Mouse (Mus musculus) G1E (cell line): ENCODE results near the gene Proz. TPM values are rescaled to one million over a fixed set of nuclear protein-coding genes. Genes with fewer than 3 reads are reported as not detected.

ENCODE experiments used
- ATAC-seq: 2 replicates; pipeline ENCODE4 v1.8.0; 2016; ENCODE audit warnings: mild to moderate bottlenecking; ENCODE audit not compliant: insufficient number of reproducible peaks, poor library complexity, low FRiP score, severe bottlenecking; ENCODE audit errors: extremely low read depth
- DNase-seq: peaks from one replicate; pipeline ENCODE4 v3.0.0; 2012; ENCODE audit warnings: low spot score
- H3K27me3 ChIP-seq: 2 replicates; pipeline ENCODE4 v1.6.1; 2012; ENCODE audit warnings: mild to moderate bottlenecking, low read length, inconsistent platforms; ENCODE audit not compliant: insufficient read depth
- H3K36me3 ChIP-seq: replicated peaks from 2 replicates; pipeline ENCODE3; 2012; ENCODE audit warnings: mild to moderate bottlenecking, inconsistent platforms
- H3K4me1 ChIP-seq: 2 replicates; pipeline ENCODE4 v1.6.1; 2012; ENCODE audit warnings: low read depth, low read length, inconsistent platforms, mixed read lengths; ENCODE audit not compliant: insufficient read depth
- H3K4me3 ChIP-seq: 2 replicates; pipeline ENCODE4 v1.5.1; 2012; ENCODE audit warnings: low read depth, mild to moderate bottlenecking, inconsistent platforms, low read length, moderate library complexity, mixed read lengths
- H3K9me3 ChIP-seq: replicated peaks from 2 replicates; pipeline ENCODE4 v1.6.1; 2012; ENCODE audit warnings: inconsistent platforms
- CTCF ChIP-seq: IDR thresholded peaks from 2 replicates; pipeline ENCODE4 v1.5.1; 2012; ENCODE audit warnings: low read depth, low read length, inconsistent platforms, mixed read lengths
- GATA1 ChIP-seq: IDR thresholded peaks from 2 replicates; pipeline ENCODE4 v1.6.1; 2012; ENCODE audit warnings: borderline replicate concordance, low read length, inconsistent platforms, mixed read lengths
- GATA2 ChIP-seq: IDR thresholded peaks from 2 replicates; pipeline ENCODE4 v1.6.1; 2012; ENCODE audit warnings: low read depth, low read length, inconsistent platforms, borderline replicate concordance
- POLR2AphosphoS5 ChIP-seq: IDR thresholded peaks from 2 replicates; pipeline ENCODE4 v1.6.1; 2012; ENCODE audit warnings: low read depth, low read length, inconsistent platforms; ENCODE audit not compliant: insufficient replicate concordance
- TAL1 ChIP-seq: conservative IDR thresholded peaks from 2 replicates; pipeline ENCODE4 v1.6.1; 2012; ENCODE audit warnings: low read depth, low read length, inconsistent platforms, mixed read lengths
- polyA plus RNA-seq: library from polyadenylated mRNA; stranded (reverse); fragments of >175 nt; gene quantifications from 2 replicates; pipeline ENCODE4 v1.2.3, GENCODE M21; 2012
- total RNA-seq, 2 experiments: library from RNA; stranded (forward) in 1 of 2; stranded (reverse) in 1 of 2; fragments of 200-1000 nt in 1 of 2; fragments of >200 nt in 1 of 2; fragmentation: Nextera tagmentation in 1 of 2; gene quantifications; 2 replicates each; pipeline ENCODE4 v1.2.3; 2014 to 2017

Gene Proz
- total RNA-seq (2014; fragmentation: Nextera tagmentation), result not detected in 2 replicates
- 0.05 and 0.12 TPM in 2 replicates for total RNA-seq (2017)
- not detected in 2 replicates for polyA plus RNA-seq

- Histone ChIP-seq H3K27me3 (peaks cover 50% of the 10 kb centered on the region), H3K4me3 (no peak within 1 kb of the TSS), H3K9me3 (no peaks in the 10 kb centered on the region), H3K36me3 (no peaks in the 10 kb centered on the region), H3K4me1 (no peaks in the 10 kb centered on the region; the same call in 1 of the 2 replicates)
- DNase-seq (no peak), ATAC-seq (no peak)
- TF ChIP-seq POLR2AphosphoS5 (no peak), TAL1 (no peak), GATA2 (no peak), GATA1 (no peak), CTCF (no peak)
Measured at GRCm38 (mm10) chr8:13060441-13061150, at the start of gene Proz. Proz (plus strand) TSS chr8:13060914.

DNA sequence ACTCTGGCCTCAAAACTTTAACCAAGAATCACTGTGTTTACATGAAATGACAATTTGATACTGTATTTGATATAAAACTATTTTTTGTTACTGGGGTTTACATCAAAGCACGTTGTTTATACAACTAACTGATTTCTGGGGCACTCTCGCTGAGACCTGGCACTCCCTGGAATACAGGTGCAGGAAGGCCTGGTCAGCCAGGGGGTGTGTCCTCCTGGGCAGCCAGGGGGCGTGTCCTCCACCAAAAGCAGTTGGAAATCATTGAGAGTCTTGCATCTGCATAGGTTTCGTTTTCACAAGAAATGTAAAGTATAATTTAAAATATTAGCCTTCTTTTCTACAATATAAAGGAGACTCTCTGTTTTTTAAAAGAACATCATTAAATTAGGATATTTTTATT, 41.2 kb upstream of the Proz start:
- H3K9me3 ChIP-seq, result no peaks in the 10 kb centered on the region
- DNase-seq (no peak), ATAC-seq (no peak)
- H3K4me3 ChIP-seq, result no peak overlapping the region
- TF ChIP-seq TAL1 (no peak), CTCF (no peak), GATA2 (no peak)
- peaks cover 15% of the 10 kb centered on the region for H3K27me3 ChIP-seq
- no peaks in the 10 kb centered on the region for H3K4me1 ChIP-seq
- H3K36me3 ChIP-seq, result no peaks in the 10 kb centered on the region

DNA sequence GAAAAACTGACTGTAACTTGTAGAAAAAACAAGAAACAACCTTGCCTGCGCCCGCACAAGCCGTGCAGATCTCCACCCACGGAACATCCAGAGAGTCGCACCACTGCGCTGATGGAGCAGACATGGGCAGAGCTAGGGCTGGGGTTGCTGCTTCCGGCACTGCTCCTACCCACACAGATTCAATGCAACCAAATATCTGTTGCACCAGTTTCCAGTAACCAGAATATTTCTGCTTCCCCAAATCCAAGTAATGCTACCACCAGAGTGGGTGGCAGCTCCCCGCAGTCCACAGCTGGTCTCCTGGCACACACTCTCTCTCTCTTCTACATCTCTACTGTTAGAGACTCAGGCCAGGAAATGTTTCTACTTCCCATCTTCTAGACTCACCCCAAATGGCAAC, 38.9 kb upstream of the Proz start:
- no peak for DNase-seq
- Histone ChIP-seq H3K36me3 (no peaks in the 10 kb centered on the region), H3K27me3 (peaks cover 13% of the 10 kb centered on the region), H3K4me3 (no peak overlapping the region), H3K4me1 (no peaks in the 10 kb centered on the region), H3K9me3 (no peaks in the 10 kb centered on the region)
- TF ChIP-seq POLR2AphosphoS5 (no peak), TAL1 (no peak), GATA2 (no peak), CTCF (no peak), GATA1 (no peak)
- ATAC-seq, result no peak

- no peak for DNase-seq
- Histone ChIP-seq H3K9me3 (no peaks in the 10 kb centered on the region), H3K27me3 (peaks cover 17% of the 10 kb centered on the region), H3K4me1 (no peaks in the 10 kb centered on the region), H3K4me3 (no peak within 1 kb of the TSS), H3K36me3 (no peaks in the 10 kb centered on the region)
- no peak for TF ChIP-seq POLR2AphosphoS5
- TF ChIP-seq GATA2, result no peak
- no peak for TF ChIP-seq GATA1
- no peak for TF ChIP-seq TAL1
- no peak for TF ChIP-seq CTCF
- no peak for ATAC-seq
Measured at GRCm38 (mm10) chr8:13025487-13026224, 35.1 kb upstream of the Proz start, which contains the start of gene F7. F7 (plus strand) TSS chr8:13026034.

DNA sequence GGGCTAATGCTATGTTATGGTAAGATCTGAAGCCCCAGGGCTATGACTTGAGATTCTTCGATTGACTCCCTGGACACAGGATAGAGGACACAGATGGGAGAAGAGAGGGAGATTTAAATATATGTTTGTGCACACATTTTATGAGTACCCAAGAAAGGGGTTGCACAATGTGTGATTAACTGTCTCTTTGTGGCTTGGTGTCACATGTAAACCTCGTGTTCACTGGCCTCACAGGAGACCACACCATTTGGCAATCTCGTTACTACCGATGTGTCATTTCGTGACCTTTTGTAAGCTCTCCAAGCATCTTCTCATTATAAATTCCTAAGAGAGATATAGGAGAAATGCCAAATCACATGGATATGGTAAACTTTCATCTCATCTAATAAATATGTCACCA, 33.1 kb upstream of the Proz start:
- Histone ChIP-seq H3K4me3 (no peak overlapping the region), H3K36me3 (no peaks in the 10 kb centered on the region), H3K9me3 (no peaks in the 10 kb centered on the region), H3K27me3 (peaks cover 23% of the 10 kb centered on the region), H3K4me1 (no peaks in the 10 kb centered on the region)
- DNase-seq, result no peak
- no peak for TF ChIP-seq GATA2
- TF ChIP-seq GATA1, result no peak
- TF ChIP-seq TAL1, result no peak
- TF ChIP-seq POLR2AphosphoS5, result no peak
- TF ChIP-seq CTCF, result no peak
- ATAC-seq, result no peak

DNA sequence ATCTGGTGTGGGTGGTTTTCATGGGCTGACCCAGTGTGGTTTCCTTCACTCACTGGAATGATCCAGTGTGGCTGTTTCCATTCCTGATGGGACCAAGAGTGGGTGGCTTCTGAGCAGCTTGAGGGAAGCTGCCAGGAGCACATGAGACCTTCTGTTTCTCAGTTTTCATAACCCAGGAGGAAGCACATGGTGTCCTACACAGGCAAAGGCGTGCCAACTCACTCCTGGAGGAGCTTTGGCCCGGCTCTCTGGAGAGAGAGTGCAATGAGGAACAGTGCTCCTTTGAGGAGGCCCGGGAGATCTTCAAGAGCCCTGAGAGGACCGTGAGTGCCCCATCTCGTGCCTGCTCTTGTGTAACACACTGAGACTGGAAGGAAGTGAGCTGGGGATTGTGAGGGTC, 32.2 kb upstream of the Proz start:
- H3K27me3 ChIP-seq, result peaks cover 29% of the 10 kb centered on the region

More for the DNA sequence above, 32.2 kb upstream of the Proz start:
- Histone ChIP-seq H3K4me3 (no peak overlapping the region), H3K4me1 (no peaks in the 10 kb centered on the region), H3K9me3 (no peaks in the 10 kb centered on the region), H3K36me3 (no peaks in the 10 kb centered on the region)
- TF ChIP-seq GATA2, result no peak
- no peak for TF ChIP-seq POLR2AphosphoS5
- TF ChIP-seq TAL1, result no peak
- no peak for TF ChIP-seq CTCF
- DNase-seq (no peak), ATAC-seq (no peak)
